In the genomic region with DNA sequence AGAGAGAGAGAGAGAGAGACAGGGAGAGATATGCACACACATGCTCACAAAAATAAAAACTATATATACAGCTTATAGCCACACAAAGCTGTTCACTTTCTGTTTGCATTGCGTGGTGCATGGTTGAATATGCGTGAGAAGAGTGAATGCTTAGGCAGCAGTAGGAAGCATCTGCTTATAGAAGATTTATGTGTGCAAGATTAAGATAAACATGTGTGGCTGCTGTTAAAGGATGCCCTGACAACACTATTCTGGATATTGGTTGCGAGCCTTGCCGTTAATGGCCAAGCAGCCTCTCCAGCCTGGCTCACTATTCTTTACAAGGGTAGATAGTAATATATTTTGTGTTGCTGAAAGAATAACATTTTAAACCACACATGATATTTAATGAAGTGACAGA, we compare ENCODE assay signal across 25 mouse cellular contexts. TPM values are rescaled to one million over a fixed set of nuclear protein-coding genes. Genes with fewer than 3 reads are reported as not detected.
A peak's percentile ranks its signal among the peaks of the same experiment; 100 is the strongest.
DNase-seq lines count a peak whose midpoint lies in the region; ATAC-seq and TF ChIP-seq lines count a peak whose summit lies in the region.
"Had no signal": no experiment of that assay in that cellular context is flagged by ENCODE, and none has a peak within 500 bp of the region (broad histone marks: within the 10 kb centered on the region; RNA-seq: fewer than 3 reads in every experiment).

No protein-coding gene starts in this region.

- peak; percentile 40 to 43; a peak in 3 of 4 replicates for TF ChIP-seq EP300 in MEL (IDR thresholded peaks at IDR 0.05; ENCODE audit: low read depth in 1 of 2, low read length in 2 of 2)

- no peak overlapping the region for H3K27ac ChIP-seq in liver, embryonic 11.5 days (ENCODE audit: low read depth, low read length)
- no peak overlapping the region for H3K27ac ChIP-seq in midbrain, embryonic 11.5 days (ENCODE audit: low read depth, low read length)
- no peak overlapping the region for H3K27ac ChIP-seq in midbrain, embryonic 13.5 days
- no peak overlapping the region for H3K27ac ChIP-seq in MEL (ENCODE audit: control insufficient read depth, low read depth, low read length)
- H3K27ac ChIP-seq: embryonic facial prominence, embryonic 10.5 days; embryonic facial prominence, embryonic 13.5 days; forebrain, embryonic 12.5 days; forebrain, embryonic 15.5 days; gastrocnemius, adult 2 months; hindbrain, embryonic 12.5 days; hindbrain, embryonic 15.5 days had no signal

- H3K27me3 ChIP-seq in liver, embryonic 11.5 days (replicated peaks; ENCODE audit: control insufficient read depth, insufficient read depth, low read length), result no peaks in the 10 kb centered on the region
- H3K27me3 ChIP-seq in midbrain, embryonic 11.5 days (ENCODE audit: control insufficient read depth, insufficient read depth, low read length), result no peaks in the 10 kb centered on the region
- no peaks in the 10 kb centered on the region for H3K27me3 ChIP-seq in midbrain, embryonic 13.5 days
- H3K27me3 ChIP-seq in MEL (ENCODE audit: control insufficient read depth in 1 of 2, insufficient read depth in 2 of 2, low read length in 2 of 2), result no peaks in the 10 kb centered on the region
- H3K27me3 ChIP-seq: embryonic facial prominence, embryonic 13.5 days; forebrain, embryonic 12.5 days; forebrain, embryonic 15.5 days; hindbrain, embryonic 12.5 days; hindbrain, embryonic 15.5 days; Patski had no signal

- no peak for DNase-seq in liver, embryonic 11.5 days (ENCODE audit: low spot score)
- DNase-seq in liver (no peak), MEL (ENCODE audit: low read depth, low spot score) (peak; percentile 40)
- DNase-seq in midbrain, embryonic 11.5 days (ENCODE audit: low spot score, missing footprints), result peak; percentile 74
- DNase-seq in right cerebral cortex, postnatal 36 days (ENCODE audit: low spot score in 2 of 2), result no peak
- DNase-seq: adrenal gland, postnatal 14 days; cerebellum, adult 11 months; cerebellum, adult 2 months; cerebellum, adult 9-11 months; cerebellum, postnatal 25 days; gastrocnemius, adult 2 months; gastrocnemius, postnatal 14 days; heart, adult 11 months had no signal

- H3K36me3 ChIP-seq in liver, embryonic 11.5 days (ENCODE audit: control insufficient read depth, insufficient read depth, low read length), result no peaks in the 10 kb centered on the region
- H3K36me3 ChIP-seq in midbrain, embryonic 11.5 days (ENCODE audit: control insufficient read depth, insufficient read depth, low read length), result no peaks in the 10 kb centered on the region
- H3K36me3 ChIP-seq in midbrain, embryonic 13.5 days, result no peaks in the 10 kb centered on the region
- no peaks in the 10 kb centered on the region for H3K36me3 ChIP-seq in MEL (ENCODE audit: control insufficient read depth in 1 of 2, insufficient read depth in 2 of 2, low read length in 2 of 2)
- H3K36me3 ChIP-seq: embryonic facial prominence, embryonic 10.5 days; embryonic facial prominence, embryonic 13.5 days; forebrain, embryonic 12.5 days; forebrain, embryonic 15.5 days; hindbrain, embryonic 12.5 days; hindbrain, embryonic 15.5 days had no signal

- H3K9ac ChIP-seq in liver, embryonic 11.5 days (ENCODE audit: low read depth, low read length), result no peak overlapping the region
- no peak overlapping the region for H3K9ac ChIP-seq in midbrain, embryonic 11.5 days (ENCODE audit: low read length)
- no peak overlapping the region for H3K9ac ChIP-seq in midbrain, embryonic 13.5 days (replicated peaks)
- no peak overlapping the region for H3K9ac ChIP-seq in MEL (ENCODE audit: control insufficient read depth, low read depth, low read length, poor library complexity, severe bottlenecking)
- H3K9ac ChIP-seq: embryonic facial prominence, embryonic 13.5 days; forebrain, embryonic 12.5 days; forebrain, embryonic 15.5 days; hindbrain, embryonic 12.5 days; hindbrain, embryonic 15.5 days had no signal

- WGBS in liver, embryonic 11.5 days, result 53% methylated on average over 4 of the region's 4 CpGs
- 87% methylated on average over 4 of the region's 4 CpGs for WGBS in midbrain, embryonic 11.5 days
- WGBS in midbrain, embryonic 13.5 days, result 80% methylated on average over 4 of the region's 4 CpGs

- no peaks in the 10 kb centered on the region for H3K79me2 ChIP-seq in MEL (ENCODE audit: control insufficient read depth, insufficient read depth, low read length, poor library complexity)

- no peaks in the 10 kb centered on the region for H3K9me3 ChIP-seq in liver, embryonic 11.5 days (ENCODE audit: control insufficient read depth, low read length)
- no peaks in the 10 kb centered on the region for H3K9me3 ChIP-seq in midbrain, embryonic 11.5 days (ENCODE audit: control insufficient read depth, low read length)
- H3K9me3 ChIP-seq in midbrain, embryonic 13.5 days, result no peaks in the 10 kb centered on the region
- H3K9me3 ChIP-seq in MEL (replicated peaks; ENCODE audit: insufficient read depth, low read length), result no peaks in the 10 kb centered on the region
- H3K9me3 ChIP-seq: embryonic facial prominence, embryonic 10.5 days; embryonic facial prominence, embryonic 13.5 days; forebrain, embryonic 12.5 days; forebrain, embryonic 15.5 days; hindbrain, embryonic 12.5 days; hindbrain, embryonic 15.5 days had no signal

- no peak for TF ChIP-seq RAD21 in MEL (IDR thresholded peaks at IDR 0.05; ENCODE audit: low read depth, low read length)

- no peak for TF ChIP-seq POLR2A in MEL (IDR thresholded peaks at IDR 0.05; ENCODE audit: control insufficient read depth in 1 of 2, insufficient read depth in 1 of 2, low read depth in 1 of 2, low read length in 2 of 2, poor library complexity in 1 of 2)

- no peak overlapping the region for H3K4me3 ChIP-seq in liver, embryonic 11.5 days (ENCODE audit: low read depth, low read length)
- no peak overlapping the region for H3K4me3 ChIP-seq in midbrain, embryonic 11.5 days (ENCODE audit: low read depth, low read length)
- no peak overlapping the region for H3K4me3 ChIP-seq in midbrain, embryonic 13.5 days (replicated peaks)
- no peak overlapping the region for H3K4me3 ChIP-seq in MEL (ENCODE audit: control insufficient read depth in 1 of 2, insufficient read depth in 1 of 2, low read depth in 2 of 2, low read length in 2 of 2)
- H3K4me3 ChIP-seq: embryonic facial prominence, embryonic 10.5 days; embryonic facial prominence, embryonic 13.5 days; erythroblast, embryonic 14.5 days; forebrain, embryonic 12.5 days; forebrain, embryonic 15.5 days; gastrocnemius, adult 2 months; hindbrain, embryonic 12.5 days; hindbrain, embryonic 15.5 days had no signal

- no peak overlapping the region for H3K4me2 ChIP-seq in liver, embryonic 11.5 days
- H3K4me2 ChIP-seq in midbrain, embryonic 11.5 days, result no peak overlapping the region
- no peak overlapping the region for H3K4me2 ChIP-seq in midbrain, embryonic 13.5 days (replicated peaks)
- H3K4me2 ChIP-seq: embryonic facial prominence, embryonic 13.5 days; forebrain, embryonic 12.5 days; forebrain, embryonic 15.5 days; heart, embryonic 11.5 days; hindbrain, embryonic 12.5 days; hindbrain, embryonic 15.5 days had no signal

- H3K4me1 ChIP-seq in liver, embryonic 11.5 days (replicated peaks; ENCODE audit: control insufficient read depth, insufficient read depth, low read length), result no peaks in the 10 kb centered on the region
- H3K4me1 ChIP-seq in midbrain, embryonic 11.5 days (ENCODE audit: control insufficient read depth, insufficient read depth, low read length), result no peaks in the 10 kb centered on the region
- H3K4me1 ChIP-seq in midbrain, embryonic 13.5 days (replicated peaks), result no peaks in the 10 kb centered on the region
- H3K4me1 ChIP-seq in MEL (ENCODE audit: control insufficient read depth in 1 of 2, insufficient read depth in 2 of 2, low read length in 2 of 2), result no peaks in the 10 kb centered on the region
- H3K4me1 ChIP-seq: embryonic facial prominence, embryonic 10.5 days; embryonic facial prominence, embryonic 13.5 days; forebrain, embryonic 12.5 days; forebrain, embryonic 15.5 days; hindbrain, embryonic 12.5 days; hindbrain, embryonic 15.5 days had no signal

- ATAC-seq in liver, embryonic 11.5 days (replicated peaks; ENCODE audit: low FRiP score), result 0 out of 2 replicates have a peak, but pooled peaks have one; percentile 43
- ATAC-seq in midbrain, embryonic 11.5 days (ENCODE audit: low FRiP score), result no peak
- no peak for ATAC-seq in midbrain, embryonic 13.5 days
- ATAC-seq: CD4-positive, CD25-positive, alpha-beta regulatory T cell, adult 4 months; forebrain, embryonic 15.5 days; Patski had no signal

- no peak for TF ChIP-seq CTCF in MEL (IDR thresholded peaks at IDR 0.05 in 2 of 3, conservative IDR thresholded peaks at IDR 0.05 in 1 of 3; ENCODE audit: control insufficient read depth in 1 of 3, insufficient read depth in 1 of 3, low read depth in 2 of 3, low read length in 3 of 3, poor library complexity in 1 of 3, severe bottlenecking in 1 of 3)

TF ChIP-seq in MEL, 35 proteins besides CTCF, POLR2A, EP300 and RAD21 (continues in another document):
- TF ChIP-seq UBTF (IDR thresholded peaks at IDR 0.05; ENCODE audit: borderline replicate concordance, insufficient read depth, low read depth, low read length) (no peak), HCFC1 (IDR thresholded peaks at IDR 0.05; ENCODE audit: low read depth, low read length) (no peak), USF2 (IDR thresholded peaks at IDR 0.05; ENCODE audit: borderline replicate concordance in 1 of 2, insufficient read depth in 1 of 2, low read depth in 1 of 2, low read length in 2 of 2) (no peak), MAX (IDR thresholded peaks at IDR 0.05; ENCODE audit: low read length) (no peak), SIN3A (IDR thresholded peaks at IDR 0.05; ENCODE audit: low read length) (no peak), ELF1 (IDR thresholded peaks at IDR 0.05; ENCODE audit: low read depth, low read length) (no peak), ZMIZ1 (IDR thresholded peaks at IDR 0.05; ENCODE audit: low read depth, low read length) (no peak), ETS1 (IDR thresholded peaks at IDR 0.05; ENCODE audit: low read depth, low read length) (0 out of 2 replicates have a peak, but pooled peaks have one; percentile 11), GATA1 (IDR thresholded peaks at IDR 0.05; ENCODE audit: low read depth, low read length) (0 out of 2 replicates have a peak, but pooled peaks have one; percentile 17), MYB (IDR thresholded peaks at IDR 0.05; ENCODE audit: low read depth, low read length) (no peak), POLR2AphosphoS5 (IDR thresholded peaks at IDR 0.05; ENCODE audit: borderline replicate concordance, low read depth, low read length) (no peak), JUND (IDR thresholded peaks at IDR 0.05; ENCODE audit: low read depth, low read length) (no peak), ZNF384 (IDR thresholded peaks at IDR 0.05; ENCODE audit: low read depth, low read length) (no peak), CHD2 (IDR thresholded peaks at IDR 0.05; ENCODE audit: low read length) (no peak)

RNA-seq across cellular contexts. Expression of a gene that starts 28.5 kb away (rescaled TPM):
- 1.6 and 2.7 TPM in 2 replicates for polyA plus RNA-seq in liver, embryonic 11.5 days (2014; fragmentation: Nextera tagmentation; extraction: Ambion mirVana)
- 36.3 and 44.0 TPM in 2 replicates for polyA plus RNA-seq in midbrain, embryonic 11.5 days (2014; fragmentation: Nextera tagmentation; extraction: Ambion mirVana)
- polyA plus RNA-seq in midbrain, embryonic 13.5 days (2015; fragmentation: Nextera tagmentation; extraction: Ambion mirVana), result 50.1 and 56.9 TPM in 2 replicates
- not detected in 2 replicates for total RNA-seq in MEL (2012; rRNA removed)
- polyA plus RNA-seq in MEL (2012; ENCODE audit: insufficient read depth in 1 of 2, insufficient read length in 2 of 2, low read depth in 1 of 2, low replicate concordance in 2 of 2, missing spikeins in 1 of 2), result not detected
- total RNA-seq: common myeloid progenitor, adult 5-6 weeks had no signal
- polyA plus RNA-seq: erythroblast, embryonic 14.5 days; Patski had no signal

Comparison
In these comparisons a context has a peak if more than half of its experiments do, and no peak if none do; other contexts are left out.
1. DNase-seq: peak in midbrain, embryonic 11.5 days (single experiment) and MEL (single experiment); none in liver, embryonic 11.5 days (single experiment), liver (single experiment) and right cerebral cortex, postnatal 36 days (0 of 2).
2. RNA of a gene that starts 28.5 kb away (polyA plus RNA-seq): 50.1 to 56.9 TPM in midbrain, embryonic 13.5 days and 36.3 to 44.0 TPM in midbrain, embryonic 11.5 days; 1.6 to 2.7 TPM in liver, embryonic 11.5 days and not detected in MEL; every median in the first group is over 10 times any median in the second.